Mouse (Mus musculus): ENCODE measurements at regions not wholly inside any gene's neighbourhood (a gene's known extent, or its start where the extent isn't known, plus 50 kb on each side); places are given as distances from the start of the nearest gene placed in this dataset.

GRCm38 (mm10) chr2:46678366-46678765 is 1561.2 kb upstream of the Zeb2 start:
- Histone ChIP-seq H3K27ac (no peak overlapping the region), H3K4me3 (replicated peaks) (no peak overlapping the region), H3K4me2 (no peak overlapping the region), H3K27me3 (no peaks in the 10 kb centered on the region), H3K9ac (no peak overlapping the region), H3K4me1 (replicated peaks) (no peaks in the 10 kb centered on the region), H3K9me3 (replicated peaks) (no peaks in the 10 kb centered on the region), H3K36me3 (no peaks in the 10 kb centered on the region)
- DNase-seq (no peak), ATAC-seq (ENCODE audit: low read depth) (no peak)
- 25% methylated on average over 2 of the region's 2 CpGs for WGBS (ENCODE audit: insufficient replicate concordance)

GRCm38 (mm10) chr2:46669517-46670291 is 1552.5 kb upstream of the Zeb2 start:
- DNase-seq (no peak), ATAC-seq (ENCODE audit: low read depth) (no peak)
- Histone ChIP-seq H3K4me3 (replicated peaks) (no peak overlapping the region), H3K36me3 (no peaks in the 10 kb centered on the region), H3K27ac (no peak overlapping the region), H3K4me2 (no peak overlapping the region), H3K9me3 (replicated peaks) (no peaks in the 10 kb centered on the region), H3K27me3 (no peaks in the 10 kb centered on the region), H3K9ac (no peak overlapping the region), H3K4me1 (replicated peaks) (no peaks in the 10 kb centered on the region)
- WGBS (ENCODE audit: insufficient replicate concordance) = 67% methylated on average over 13 of the region's 13 CpGs

GRCm38 (mm10) chr2:46666990-46667337 is 1549.8 kb upstream of the Zeb2 start:
- WGBS (ENCODE audit: insufficient replicate concordance) = 71% methylated on average over 3 of the region's 3 CpGs
- Histone ChIP-seq H3K27ac (no peak overlapping the region), H3K27me3 (no peaks in the 10 kb centered on the region), H3K4me3 (replicated peaks) (no peak overlapping the region), H3K4me2 (no peak overlapping the region), H3K36me3 (no peaks in the 10 kb centered on the region), H3K9ac (no peak overlapping the region), H3K9me3 (replicated peaks) (no peaks in the 10 kb centered on the region), H3K4me1 (replicated peaks) (no peaks in the 10 kb centered on the region)
- no peak for DNase-seq
- no peak for ATAC-seq (ENCODE audit: low read depth)

GRCm38 (mm10) chr2:46666084-46666989 is 1549.1 kb upstream of the Zeb2 start:
- ATAC-seq (ENCODE audit: low read depth) (no peak), DNase-seq (no peak)
- Histone ChIP-seq H3K4me3 (replicated peaks) (no peak overlapping the region), H3K27me3 (no peaks in the 10 kb centered on the region), H3K36me3 (no peaks in the 10 kb centered on the region), H3K4me2 (no peak overlapping the region), H3K9ac (no peak overlapping the region), H3K4me1 (replicated peaks) (no peaks in the 10 kb centered on the region), H3K27ac (no peak overlapping the region), H3K9me3 (replicated peaks) (no peaks in the 10 kb centered on the region)
- WGBS (ENCODE audit: insufficient replicate concordance) = 63% methylated on average over 10 of the region's 10 CpGs

GRCm38 (mm10) chr2:46661876-46662275 is 1544.7 kb upstream of the Zeb2 start:
- Histone ChIP-seq H3K4me3 (replicated peaks) (no peak overlapping the region), H3K27ac (no peak overlapping the region), H3K4me1 (replicated peaks) (no peaks in the 10 kb centered on the region), H3K9ac (no peak overlapping the region), H3K36me3 (no peaks in the 10 kb centered on the region), H3K4me2 (no peak overlapping the region), H3K9me3 (replicated peaks) (no peaks in the 10 kb centered on the region), H3K27me3 (no peaks in the 10 kb centered on the region)
- DNase-seq (no peak), ATAC-seq (ENCODE audit: low read depth) (no peak)
- WGBS (ENCODE audit: insufficient replicate concordance) = 54% methylated on average over 3 of the region's 3 CpGs

GRCm38 (mm10) chr2:46660577-46660976 is 1543.4 kb upstream of the Zeb2 start:
- Histone ChIP-seq H3K9me3 (replicated peaks) (no peaks in the 10 kb centered on the region), H3K27me3 (no peaks in the 10 kb centered on the region), H3K4me3 (replicated peaks) (no peak overlapping the region), H3K4me2 (no peak overlapping the region), H3K4me1 (replicated peaks) (no peaks in the 10 kb centered on the region), H3K36me3 (no peaks in the 10 kb centered on the region), H3K9ac (no peak overlapping the region), H3K27ac (no peak overlapping the region)
- WGBS (ENCODE audit: insufficient replicate concordance) = 67% methylated on average over 3 of the region's 3 CpGs
- DNase-seq (no peak), ATAC-seq (ENCODE audit: low read depth) (no peak)

GRCm38 (mm10) chr2:46655289-46655688 is 1538.1 kb upstream of the Zeb2 start:
- Histone ChIP-seq H3K4me1 (replicated peaks) (no peaks in the 10 kb centered on the region), H3K9ac (no peak overlapping the region), H3K27ac (no peak overlapping the region), H3K36me3 (no peaks in the 10 kb centered on the region), H3K4me2 (no peak overlapping the region), H3K27me3 (no peaks in the 10 kb centered on the region), H3K4me3 (replicated peaks) (no peak overlapping the region), H3K9me3 (replicated peaks) (no peaks in the 10 kb centered on the region)
- no peak for ATAC-seq (ENCODE audit: low read depth)
- whole genome bisulfite sequencing (ENCODE audit: insufficient replicate concordance) = 69% methylated on average over 1 of the region's 1 CpGs
- DNase-seq = no peak

- WGBS (ENCODE audit: insufficient replicate concordance) = 68% methylated on average over 1 of the region's 1 CpGs
- ATAC-seq (ENCODE audit: low read depth) = no peak
- Histone ChIP-seq H3K9ac (no peak overlapping the region), H3K9me3 (replicated peaks) (no peaks in the 10 kb centered on the region), H3K4me2 (no peak overlapping the region), H3K27me3 (no peaks in the 10 kb centered on the region), H3K27ac (no peak overlapping the region), H3K4me3 (replicated peaks) (no peak overlapping the region), H3K36me3 (no peaks in the 10 kb centered on the region), H3K4me1 (replicated peaks) (no peaks in the 10 kb centered on the region)
- DNase-seq = no peak
These were observed 1535.4 kb upstream of the Zeb2 start for GRCm38 (mm10) chr2:46652616-46653015.

- no peak for ATAC-seq (ENCODE audit: low read depth)
- H3K4me3 ChIP-seq (replicated peaks) = no peak overlapping the region
- H3K27me3 ChIP-seq = no peaks in the 10 kb centered on the region
- no peak for DNase-seq
- H3K9me3 ChIP-seq (replicated peaks) = no peaks in the 10 kb centered on the region
- H3K9ac ChIP-seq = no peak overlapping the region
- H3K27ac ChIP-seq = no peak overlapping the region
- H3K4me2 ChIP-seq = no peak overlapping the region
- 53% methylated on average over 2 of the region's 2 CpGs for WGBS (ENCODE audit: insufficient replicate concordance)
- H3K36me3 ChIP-seq = no peaks in the 10 kb centered on the region
- H3K4me1 ChIP-seq (replicated peaks) = no peaks in the 10 kb centered on the region
These were observed 1529.2 kb upstream of the Zeb2 start for GRCm38 (mm10) chr2:46646366-46646765.

GRCm38 (mm10) chr2:46609217-46609616 is 1492.0 kb upstream of the Zeb2 start:
- Histone ChIP-seq H3K27me3 (no peaks in the 10 kb centered on the region), H3K4me3 (replicated peaks) (no peak overlapping the region), H3K4me2 (no peak overlapping the region), H3K9ac (no peak overlapping the region), H3K27ac (no peak overlapping the region), H3K9me3 (replicated peaks) (no peaks in the 10 kb centered on the region), H3K36me3 (no peaks in the 10 kb centered on the region), H3K4me1 (replicated peaks) (no peaks in the 10 kb centered on the region)
- WGBS (ENCODE audit: insufficient replicate concordance) = 59% methylated on average over 2 of the region's 2 CpGs
- ATAC-seq (ENCODE audit: low read depth) = no peak
- no peak for DNase-seq

GRCm38 (mm10) chr2:46581773-46582172 is 1464.6 kb upstream of the Zeb2 start:
- no peak overlapping the region for H3K4me2 ChIP-seq
- H3K36me3 ChIP-seq = no peaks in the 10 kb centered on the region
- no peaks in the 10 kb centered on the region for H3K4me1 ChIP-seq (replicated peaks)
- DNase-seq = no peak
- H3K4me3 ChIP-seq (replicated peaks) = no peak overlapping the region
- no peak overlapping the region for H3K9ac ChIP-seq
- no peak overlapping the region for H3K27ac ChIP-seq
- H3K27me3 ChIP-seq = no peaks in the 10 kb centered on the region
- no peaks in the 10 kb centered on the region for H3K9me3 ChIP-seq (replicated peaks)
- 48% methylated on average over 2 of the region's 2 CpGs for WGBS (ENCODE audit: insufficient replicate concordance)
- no peak for ATAC-seq (ENCODE audit: low read depth)
